Mouse (Mus musculus): ENCODE data around the gene Erlin1. TPM values are rescaled to one million over a fixed set of nuclear protein-coding genes. Genes with fewer than 3 reads are reported as not detected.

The Erlin1 gene
- polyA plus RNA-seq, 1 experiment from 2014 or later, result 17.8 TPM

GRCm38 (mm10) chr19:44086278-44086677 is 16.7 kb upstream of the Erlin1 start:
- H3K4me2 ChIP-seq, result no peak overlapping the region
- no peak overlapping the region for H3K27ac ChIP-seq (replicated peaks)
- no peak overlapping the region for H3K9ac ChIP-seq
- ATAC-seq (ENCODE audit: insufficient read depth), result no peak
- H3K4me3 ChIP-seq (replicated peaks), result no peak overlapping the region
- H3K27me3 ChIP-seq, result no peaks in the 10 kb centered on the region
- H3K4me1 ChIP-seq (replicated peaks), result no peaks in the 10 kb centered on the region
- H3K36me3 ChIP-seq (replicated peaks), result peaks cover 53% of the 10 kb centered on the region
- H3K9me3 ChIP-seq (replicated peaks), result no peaks in the 10 kb centered on the region
- WGBS (ENCODE audit: insufficient replicate concordance), result 79% methylated on average over 3 of the region's 3 CpGs

- H3K4me3 ChIP-seq (replicated peaks), result no peak overlapping the region
- WGBS (ENCODE audit: insufficient replicate concordance), result 93% methylated on average over 2 of the region's 2 CpGs
- peaks cover 53% of the 10 kb centered on the region for H3K36me3 ChIP-seq (replicated peaks)
- no peak overlapping the region for H3K9ac ChIP-seq
- no peaks in the 10 kb centered on the region for H3K4me1 ChIP-seq (replicated peaks)
- H3K9me3 ChIP-seq (replicated peaks), result no peaks in the 10 kb centered on the region
- H3K27ac ChIP-seq (replicated peaks), result no peak overlapping the region
- H3K27me3 ChIP-seq, result no peaks in the 10 kb centered on the region
- ATAC-seq (ENCODE audit: insufficient read depth), result no peak
- no peak overlapping the region for H3K4me2 ChIP-seq
Measured at GRCm38 (mm10) chr19:44080920-44081319, 11.3 kb upstream of the Erlin1 start.

GRCm38 (mm10) chr19:44080023-44080422 is 10.4 kb upstream of the Erlin1 start:
- WGBS (ENCODE audit: insufficient replicate concordance), result 67% methylated on average over 2 of the region's 2 CpGs
- no peak overlapping the region for H3K4me3 ChIP-seq (replicated peaks)
- no peaks in the 10 kb centered on the region for H3K9me3 ChIP-seq (replicated peaks)
- H3K36me3 ChIP-seq (replicated peaks), result peaks cover 61% of the 10 kb centered on the region
- no peak overlapping the region for H3K27ac ChIP-seq (replicated peaks)
- no peaks in the 10 kb centered on the region for H3K27me3 ChIP-seq
- no peak overlapping the region for H3K4me2 ChIP-seq
- ATAC-seq (ENCODE audit: insufficient read depth), result no peak
- no peak overlapping the region for H3K9ac ChIP-seq
- no peaks in the 10 kb centered on the region for H3K4me1 ChIP-seq (replicated peaks)

- 68% methylated on average over 4 of the region's 4 CpGs for WGBS (ENCODE audit: insufficient replicate concordance)
- Histone ChIP-seq H3K4me3 (replicated peaks) (no peak overlapping the region), H3K9ac (no peak overlapping the region), H3K36me3 (replicated peaks) (peaks cover 56% of the 10 kb centered on the region), H3K27me3 (no peaks in the 10 kb centered on the region), H3K9me3 (replicated peaks) (no peaks in the 10 kb centered on the region), H3K4me1 (replicated peaks) (no peaks in the 10 kb centered on the region), H3K4me2 (no peak overlapping the region), H3K27ac (replicated peaks) (no peak overlapping the region)
- no peak for ATAC-seq (ENCODE audit: insufficient read depth)
Measured at GRCm38 (mm10) chr19:44077024-44077423, 7.4 kb upstream of the Erlin1 start.

- Histone ChIP-seq H3K9me3 (replicated peaks) (no peaks in the 10 kb centered on the region), H3K4me2 (no peak overlapping the region), H3K27ac (replicated peaks) (no peak overlapping the region), H3K4me1 (replicated peaks) (no peaks in the 10 kb centered on the region), H3K27me3 (no peaks in the 10 kb centered on the region), H3K4me3 (replicated peaks) (no peak overlapping the region), H3K9ac (no peak overlapping the region), H3K36me3 (replicated peaks) (peaks cover 56% of the 10 kb centered on the region)
- ATAC-seq (ENCODE audit: insufficient read depth), result no peak
- 85% methylated on average over 9 of the region's 9 CpGs for WGBS (ENCODE audit: insufficient replicate concordance)
Measured at GRCm38 (mm10) chr19:44076457-44076856, 6.9 kb upstream of the Erlin1 start.

- H3K27me3 ChIP-seq, result no peaks in the 10 kb centered on the region
- 75% methylated on average over 11 of the region's 11 CpGs for WGBS (ENCODE audit: insufficient replicate concordance)
- no peak overlapping the region for H3K4me3 ChIP-seq (replicated peaks)
- H3K9me3 ChIP-seq (replicated peaks), result no peaks in the 10 kb centered on the region
- no peak overlapping the region for H3K4me2 ChIP-seq
- H3K9ac ChIP-seq, result no peak overlapping the region
- ATAC-seq (ENCODE audit: insufficient read depth), result no peak
- H3K36me3 ChIP-seq (replicated peaks), result peaks cover 49% of the 10 kb centered on the region
- H3K4me1 ChIP-seq (replicated peaks), result peaks cover 5% of the 10 kb centered on the region; the same call in 1 of the 2 replicates
- no peak overlapping the region for H3K27ac ChIP-seq (replicated peaks)
Measured at GRCm38 (mm10) chr19:44074986-44075385, 5.4 kb upstream of the Erlin1 start.

- WGBS (ENCODE audit: insufficient replicate concordance), result 76% methylated on average over 5 of the region's 5 CpGs
- no peak overlapping the region for H3K27ac ChIP-seq (replicated peaks)
- no peak overlapping the region for H3K4me2 ChIP-seq
- H3K9ac ChIP-seq, result no peak overlapping the region
- peaks cover 18% of the 10 kb centered on the region for H3K36me3 ChIP-seq (replicated peaks)
- peaks cover 36% of the 10 kb centered on the region for H3K4me1 ChIP-seq (replicated peaks)
- no peak overlapping the region for H3K4me3 ChIP-seq (replicated peaks)
- H3K9me3 ChIP-seq (replicated peaks), result no peaks in the 10 kb centered on the region
- ATAC-seq (ENCODE audit: insufficient read depth), result no peak
- no peaks in the 10 kb centered on the region for H3K27me3 ChIP-seq
Measured at GRCm38 (mm10) chr19:44071166-44071565, 1.6 kb upstream of the Erlin1 start.

GRCm38 (mm10) chr19:44069914-44070232 is 288 bp upstream of the Erlin1 start:
- no peaks in the 10 kb centered on the region for H3K27me3 ChIP-seq
- 5% methylated on average over 4 of the region's 4 CpGs for WGBS (ENCODE audit: insufficient replicate concordance)
- peaks cover 36% of the 10 kb centered on the region for H3K4me1 ChIP-seq (replicated peaks)
- peak overlapping the region; percentile 70 for H3K4me3 ChIP-seq (replicated peaks)
- peak overlapping the region; percentile 63 for H3K9ac ChIP-seq
- no peaks in the 10 kb centered on the region for H3K9me3 ChIP-seq (replicated peaks)
- ATAC-seq (ENCODE audit: insufficient read depth), result no peak
- peaks cover 10% of the 10 kb centered on the region for H3K36me3 ChIP-seq (replicated peaks)
- peak overlapping the region; percentile 75; the same call in 1 of the 2 replicates for H3K27ac ChIP-seq (replicated peaks)
- H3K4me2 ChIP-seq, result peak overlapping the region; percentile 98

GRCm38 (mm10) chr19:44068232-44068631 is 1.4 kb downstream of the Erlin1 start:
- Histone ChIP-seq H3K9me3 (replicated peaks) (no peaks in the 10 kb centered on the region), H3K4me1 (replicated peaks) (peaks cover 36% of the 10 kb centered on the region), H3K4me2 (peak overlapping the region; percentile 98), H3K9ac (no peak overlapping the region), H3K36me3 (replicated peaks) (peaks cover 11% of the 10 kb centered on the region; the same call in 1 of the 2 replicates), H3K27me3 (no peaks in the 10 kb centered on the region), H3K4me3 (replicated peaks) (peak overlapping the region; percentile 70), H3K27ac (replicated peaks) (no peak overlapping the region)
- ATAC-seq (ENCODE audit: insufficient read depth), result no peak
- WGBS (ENCODE audit: insufficient replicate concordance), result 24% methylated on average over 4 of the region's 4 CpGs

GRCm38 (mm10) chr19:44067323-44068049 is 2.1 kb downstream of the Erlin1 start:
- Histone ChIP-seq H3K4me3 (replicated peaks) (no peak overlapping the region), H3K4me1 (replicated peaks) (peaks cover 36% of the 10 kb centered on the region), H3K4me2 (peak overlapping the region; percentile 33), H3K36me3 (replicated peaks) (peaks cover 11% of the 10 kb centered on the region; the same call in 1 of the 2 replicates), H3K9ac (no peak overlapping the region), H3K27me3 (no peaks in the 10 kb centered on the region), H3K27ac (replicated peaks) (no peak overlapping the region), H3K9me3 (replicated peaks) (no peaks in the 10 kb centered on the region)
- 63% methylated on average over 9 of the region's 9 CpGs for WGBS (ENCODE audit: insufficient replicate concordance)
- ATAC-seq (ENCODE audit: insufficient read depth), result no peak

- H3K27ac ChIP-seq (replicated peaks), result no peak overlapping the region
- WGBS (ENCODE audit: insufficient replicate concordance), result 87% methylated on average over 2 of the region's 2 CpGs
Measured at GRCm38 (mm10) chr19:44064734-44065133, 4.9 kb downstream of the Erlin1 start.

GRCm38 (mm10) chr19:44063773-44064172 is 5.8 kb downstream of the Erlin1 start:
- whole genome bisulfite sequencing (ENCODE audit: insufficient replicate concordance), result 71% methylated on average over 7 of the region's 7 CpGs
- H3K27ac ChIP-seq (replicated peaks), result no peak overlapping the region

More at GRCm38 (mm10) chr19:44064734-44065133, 4.9 kb downstream of the Erlin1 start:
- no peak overlapping the region for H3K4me3 ChIP-seq (replicated peaks)
- peaks cover 29% of the 10 kb centered on the region for H3K4me1 ChIP-seq (replicated peaks)
- no peak overlapping the region for H3K9ac ChIP-seq
- H3K9me3 ChIP-seq (replicated peaks), result no peaks in the 10 kb centered on the region
- H3K4me2 ChIP-seq, result no peak overlapping the region
- H3K36me3 ChIP-seq (replicated peaks), result peaks cover 17% of the 10 kb centered on the region; the same call in 1 of the 2 replicates
- ATAC-seq (ENCODE audit: insufficient read depth), result no peak
- H3K27me3 ChIP-seq, result no peaks in the 10 kb centered on the region

More at GRCm38 (mm10) chr19:44063773-44064172, 5.8 kb downstream of the Erlin1 start:
- Histone ChIP-seq H3K9me3 (replicated peaks) (no peaks in the 10 kb centered on the region), H3K27me3 (no peaks in the 10 kb centered on the region), H3K4me3 (replicated peaks) (no peak overlapping the region), H3K36me3 (replicated peaks) (peaks cover 25% of the 10 kb centered on the region), H3K4me1 (replicated peaks) (peaks cover 19% of the 10 kb centered on the region), H3K9ac (no peak overlapping the region), H3K4me2 (no peak overlapping the region)
- ATAC-seq (ENCODE audit: insufficient read depth), result no peak
